Mouse (Mus musculus): ENCODE measurements at regions not wholly inside any gene's neighbourhood (a gene's known extent, or its start where the extent isn't known, plus 50 kb on each side); places are given as distances from the start of the nearest gene placed in this dataset.

- no peak overlapping the region for H3K4me3 ChIP-seq (replicated peaks)
- no peaks in the 10 kb centered on the region for H3K27me3 ChIP-seq
- no peak overlapping the region for H3K4me2 ChIP-seq
- WGBS (ENCODE audit: insufficient replicate concordance) = 49% methylated on average over 8 of the region's 8 CpGs
- H3K36me3 ChIP-seq (replicated peaks) = no peaks in the 10 kb centered on the region
- 0 out of 2 replicates have a peak, but pooled peaks cover 4% of the 10 kb centered on the region for H3K4me1 ChIP-seq (replicated peaks)
- peak; percentile 63 for ATAC-seq (ENCODE audit: insufficient read depth)
- no peaks in the 10 kb centered on the region for H3K9me3 ChIP-seq (replicated peaks)
- H3K9ac ChIP-seq = no peak overlapping the region
- H3K27ac ChIP-seq (replicated peaks) = peak overlapping the region; percentile 38; the same call in 1 of the 2 replicates
Measured at GRCm38 (mm10) chr11:86859864-86860528, 52.5 kb upstream of the Dhx40 start.

GRCm38 (mm10) chr11:86859236-86859817, 51.8 kb upstream of the Dhx40 start:
- Histone ChIP-seq H3K4me2 (no peak overlapping the region), H3K36me3 (replicated peaks) (no peaks in the 10 kb centered on the region), H3K4me3 (replicated peaks) (no peak overlapping the region), H3K9ac (no peak overlapping the region), H3K9me3 (replicated peaks) (no peaks in the 10 kb centered on the region), H3K4me1 (replicated peaks) (0 out of 2 replicates have a peak, but pooled peaks cover 4% of the 10 kb centered on the region), H3K27ac (replicated peaks) (no peak overlapping the region), H3K27me3 (no peaks in the 10 kb centered on the region)
- 66% methylated on average over 9 of the region's 9 CpGs for WGBS (ENCODE audit: insufficient replicate concordance)
- no peak for ATAC-seq (ENCODE audit: insufficient read depth)

GRCm38 (mm10) chr11:86858211-86858610, 50.7 kb upstream of the Dhx40 start:
- ATAC-seq (ENCODE audit: insufficient read depth) = no peak
- WGBS (ENCODE audit: insufficient replicate concordance) = 73% methylated on average over 3 of the region's 3 CpGs
- Histone ChIP-seq H3K36me3 (replicated peaks) (no peaks in the 10 kb centered on the region), H3K9me3 (replicated peaks) (no peaks in the 10 kb centered on the region), H3K9ac (no peak overlapping the region), H3K4me2 (no peak overlapping the region), H3K4me1 (replicated peaks) (0 out of 2 replicates have a peak, but pooled peaks cover 4% of the 10 kb centered on the region), H3K27ac (replicated peaks) (no peak overlapping the region), H3K4me3 (replicated peaks) (no peak overlapping the region), H3K27me3 (no peaks in the 10 kb centered on the region)

All from liver, embryonic 15.5 days (tissue).